Mouse (Mus musculus) hindbrain, embryonic 13.5 days (tissue): Measurements from ENCODE around the gene Dynlt1b. TPM values are rescaled to one million over a fixed set of nuclear protein-coding genes. Genes with fewer than 3 reads are reported as not detected.
A peak's percentile ranks its signal among the peaks of the same experiment; 100 is the strongest.
"Not testable (repeated sequence)": the region's sequence is repeated elsewhere in the genome, so short reads cannot be mapped to it uniquely, and the experiment has no call there.

Experiments
- ATAC-seq: fragments of 200-750 bp; cut with Nextera tagmentation; 2 replicates; pipeline ENCODE4 v1.8.0; 2017; ENCODE audit warnings: moderate TSS enrichment; ENCODE audit not compliant: low FRiP score
- H3K27ac ChIP-seq: fragments of 300-500 bp; sonication (generic); 2 replicates; pipeline ENCODE4 v1.5.1; 2015; ENCODE audit warnings: inconsistent platforms, mild to moderate bottlenecking, moderate library complexity
- H3K27me3 ChIP-seq: fragments of 300-500 bp; sonication (generic); 2 replicates; pipeline ENCODE4 v1.6.1; 2015; ENCODE audit warnings: mild to moderate bottlenecking, inconsistent platforms
- H3K36me3 ChIP-seq: fragments of 300-500 bp; sonication (generic); 2 replicates; pipeline ENCODE4 v1.6.1; 2015; ENCODE audit warnings: mild to moderate bottlenecking, inconsistent platforms
- H3K4me1 ChIP-seq: fragments of 300-500 bp; sonication (generic); replicated peaks from 2 replicates; pipeline ENCODE4 v1.6.1; 2015; ENCODE audit warnings: inconsistent platforms
- H3K4me2 ChIP-seq: fragments of 300-500 bp; sonication (generic); 2 replicates; pipeline ENCODE4 v1.6.1; 2015; ENCODE audit warnings: inconsistent platforms, mild to moderate bottlenecking, moderate library complexity
- H3K4me3 ChIP-seq: fragments of 300-500 bp; sonication (generic); 2 replicates; pipeline ENCODE4 v1.5.1; 2015; ENCODE audit warnings: mild to moderate bottlenecking, inconsistent platforms
- H3K9ac ChIP-seq: fragments of 300-500 bp; sonication (generic); 2 replicates; pipeline ENCODE4 v1.6.1; 2015; ENCODE audit warnings: mild to moderate bottlenecking, inconsistent platforms
- H3K9me3 ChIP-seq: fragments of 300-500 bp; sonication (generic); 2 replicates; pipeline ENCODE4 v1.6.1; 2016; ENCODE audit warnings: inconsistent platforms
- WGBS: fragments of 180-500 bp; shearing (Covaris S2); methylation state at CpG from one replicate; pipeline ENCODE4 v1.1.7; 2015; 5-methylcytosine and 5-hydroxymethylcytosine counted together
- polyA plus RNA-seq: library from polyadenylated mRNA; unstranded; fragments of >200 nt; fragmentation: Nextera tagmentation; extraction: Ambion mirVana; gene quantifications from 2 replicates; pipeline ENCODE4 v1.2.1, GENCODE M21; 2015

Gene Dynlt1b
- 1,230 and 1,256 TPM in 2 replicates for polyA plus RNA-seq

DNA sequence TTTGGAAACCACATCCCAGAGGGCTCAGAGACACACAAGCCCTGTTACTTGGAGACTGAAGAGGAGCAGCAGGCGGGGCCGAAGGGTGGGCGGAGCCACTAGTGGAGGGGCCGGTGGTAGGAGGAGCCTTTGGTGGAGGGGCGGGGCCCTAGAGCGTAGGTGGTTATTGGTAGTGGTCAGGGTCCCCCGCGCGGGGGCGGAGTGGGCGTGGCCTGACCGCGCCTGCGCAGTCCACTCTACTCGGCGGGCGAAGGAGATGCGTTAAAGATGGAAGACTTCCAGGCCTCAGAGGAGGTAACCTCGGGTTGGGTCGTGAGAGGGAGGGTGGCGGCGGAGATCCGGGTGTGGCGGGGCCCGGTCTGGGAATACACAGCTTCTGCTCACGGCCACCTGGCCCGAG is at the start of gene Dynlt1b:
Gene Dynlt1b (plus strand): TSS at position 168 of the 400 bp plus-strand sequence.
- under 1% methylated on average over 27 of the region's 27 CpGs for WGBS
- H3K9ac ChIP-seq = peak within 1 kb of the TSS; percentile 74
- H3K27me3 ChIP-seq, H3K9me3 ChIP-seq: not testable (repeated sequence)
- peaks cover 15% of the 10 kb centered on the region for H3K36me3 ChIP-seq
- H3K4me2 ChIP-seq = peak within 1 kb of the TSS; percentile 59
- peak; percentile 96 for ATAC-seq
- peak within 1 kb of the TSS; percentile 88 for H3K27ac ChIP-seq
- H3K4me3 ChIP-seq = peak within 1 kb of the TSS; percentile 48
- H3K4me1 ChIP-seq = peaks cover 21% of the 10 kb centered on the region

DNA sequence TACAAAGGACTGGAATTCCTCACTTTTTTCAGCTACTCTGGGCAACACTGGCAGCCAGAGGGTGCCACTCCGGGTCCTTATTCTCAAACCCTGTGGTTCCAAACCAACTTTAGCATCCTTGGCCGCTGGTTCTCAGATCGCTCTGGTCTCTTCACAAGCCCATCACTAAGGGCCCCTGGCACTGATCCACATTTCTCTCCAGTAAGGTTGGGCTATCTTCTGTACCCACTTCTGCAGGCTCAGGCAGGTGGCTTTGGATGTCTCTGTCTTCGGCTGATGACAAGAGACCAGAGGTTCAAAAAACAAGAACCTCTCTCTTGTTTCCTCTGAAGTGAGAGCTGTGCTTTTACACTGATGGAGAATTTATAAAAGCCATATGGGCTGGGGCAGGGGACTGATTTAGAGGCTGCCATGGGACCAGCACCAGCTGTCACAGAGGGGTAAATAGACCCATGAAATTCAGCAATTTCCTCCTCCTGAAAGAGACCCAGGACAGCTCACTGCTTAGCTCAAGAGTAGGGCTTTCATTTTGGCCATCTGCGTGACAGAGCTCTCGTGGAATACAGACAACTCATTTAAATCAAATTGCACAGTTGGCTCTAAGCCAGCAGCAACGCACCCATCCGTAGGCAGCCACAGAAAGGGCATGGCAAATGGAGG is 49.6 kb upstream of the Dynlt1b start:
- not testable (repeated sequence) for H3K27ac ChIP-seq, H3K9ac ChIP-seq, H3K4me1 ChIP-seq, H3K36me3 ChIP-seq, H3K4me2 ChIP-seq, H3K27me3 ChIP-seq, H3K4me3 ChIP-seq, H3K9me3 ChIP-seq
- 45% methylated on average over 1 of the region's 8 CpGs for WGBS
- peak; percentile 90 for ATAC-seq

DNA sequence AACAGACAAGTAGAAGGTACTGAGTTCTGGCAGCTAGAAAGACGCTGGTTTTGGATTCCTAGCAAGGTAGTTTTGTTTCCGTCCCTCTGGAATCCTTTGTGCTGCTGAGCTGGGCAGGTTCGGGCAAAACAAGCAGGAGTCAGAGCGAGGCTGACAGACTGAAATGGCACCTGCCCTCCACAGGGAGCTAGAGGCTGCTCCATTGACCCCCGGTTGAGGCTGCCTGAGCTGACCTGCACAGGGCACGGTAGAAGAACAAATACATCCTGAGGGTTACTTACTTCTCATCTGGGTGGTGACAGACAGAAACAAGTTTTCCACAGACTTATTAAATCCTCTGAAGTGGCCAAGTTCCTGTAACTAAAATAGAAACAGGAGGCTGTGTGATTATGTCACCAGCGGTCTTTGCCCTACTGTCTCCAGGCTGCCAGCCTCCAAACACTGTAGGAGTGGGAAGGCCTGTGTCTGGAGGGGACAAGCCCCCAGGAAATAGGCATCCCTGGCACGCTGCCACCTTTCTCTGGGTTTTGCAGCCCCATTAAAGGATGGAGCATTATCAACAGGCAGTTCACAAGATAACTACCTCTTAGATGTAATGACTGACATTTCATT is 48.7 kb upstream of the Dynlt1b start:
- H3K36me3 ChIP-seq, H3K27ac ChIP-seq, H3K4me1 ChIP-seq, H3K4me2 ChIP-seq, H3K9me3 ChIP-seq, H3K4me3 ChIP-seq, H3K9ac ChIP-seq, H3K27me3 ChIP-seq: not testable (repeated sequence)
- 0 out of 2 replicates have a peak, but pooled peaks have one; percentile 41 for ATAC-seq
- WGBS = no CpG with 5 or more reads among the region's 8 CpGs

DNA sequence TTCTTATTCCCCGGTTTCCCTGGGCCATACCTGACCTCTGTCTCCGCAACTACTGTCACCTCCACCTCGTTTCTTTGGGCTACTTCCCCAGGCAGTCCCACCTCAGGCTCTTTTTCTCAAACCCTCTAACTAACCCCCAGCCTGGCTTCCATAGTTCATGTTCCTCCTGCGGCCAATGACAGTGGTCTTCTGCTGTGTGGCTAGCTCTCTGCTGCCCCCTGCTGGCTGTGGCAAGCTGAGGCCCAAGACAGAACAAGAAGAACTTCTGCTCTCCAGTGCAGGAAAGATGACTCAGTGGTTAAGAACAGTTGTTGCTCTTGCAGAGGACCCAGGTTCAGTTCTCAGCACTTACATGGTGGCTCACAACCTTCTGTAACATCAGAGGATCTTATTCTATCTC is 43.0 kb upstream of the Dynlt1b start:
- H3K4me1 ChIP-seq, H3K27me3 ChIP-seq, H3K36me3 ChIP-seq, H3K9ac ChIP-seq, H3K9me3 ChIP-seq, H3K4me3 ChIP-seq, H3K27ac ChIP-seq, H3K4me2 ChIP-seq: not testable (repeated sequence)
- ATAC-seq = peak; percentile 70
- WGBS = no CpG with 5 or more reads among the region's 4 CpGs

DNA sequence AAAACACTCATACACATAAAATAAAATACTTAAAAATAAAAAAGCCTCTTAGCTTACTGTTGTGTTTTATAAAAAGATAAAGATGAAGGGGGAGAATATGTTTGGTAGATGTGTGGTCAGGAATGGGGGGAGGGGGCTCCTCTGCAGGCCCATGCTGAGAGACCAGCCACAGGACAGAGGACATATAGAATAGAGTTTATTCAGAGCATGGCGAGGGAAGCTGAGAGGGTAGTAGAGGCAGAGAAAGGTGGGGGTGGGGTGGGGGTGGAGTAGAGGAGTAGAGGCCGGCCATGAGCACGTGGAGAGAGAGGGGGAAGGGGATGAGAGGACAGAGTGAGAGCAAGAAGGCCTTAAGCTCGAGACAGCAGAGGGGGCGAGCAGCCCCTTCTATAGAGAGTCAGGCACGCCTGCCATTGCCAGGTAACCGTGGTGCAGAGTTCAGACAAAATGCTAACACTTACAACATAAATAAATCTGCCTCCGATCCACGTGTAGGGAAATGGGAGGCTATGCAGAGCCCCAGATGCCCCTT is 42.5 kb upstream of the Dynlt1b start:
- ATAC-seq = peak; percentile 55; the same call in 1 of the 2 replicates
- H3K9ac ChIP-seq, H3K27me3 ChIP-seq, H3K4me3 ChIP-seq, H3K9me3 ChIP-seq, H3K36me3 ChIP-seq, H3K4me2 ChIP-seq, H3K4me1 ChIP-seq, H3K27ac ChIP-seq: not testable (repeated sequence)
- WGBS = no CpG with 5 or more reads among the region's 9 CpGs

DNA sequence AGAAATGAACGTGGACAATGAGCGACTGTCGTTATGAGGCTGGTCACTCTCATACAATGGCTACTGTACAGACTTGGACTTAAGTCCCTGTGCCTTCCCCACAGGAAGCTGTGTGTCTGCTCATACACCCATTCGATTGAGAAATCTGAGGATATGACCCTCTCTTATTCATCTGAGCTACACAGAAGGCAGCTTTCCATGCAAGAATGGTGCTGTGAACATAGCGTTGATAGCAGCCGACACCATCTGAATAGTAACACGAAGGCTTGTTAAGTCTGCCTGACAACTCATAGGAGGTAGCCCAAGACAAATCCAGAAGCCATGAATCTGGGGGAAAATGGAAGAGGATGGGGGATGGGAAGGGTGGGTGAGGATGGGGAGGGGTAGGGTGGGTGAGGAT is 40.4 kb upstream of the Dynlt1b start:
- 75% methylated on average over 5 of the region's 7 CpGs for WGBS
- H3K27ac ChIP-seq, H3K4me1 ChIP-seq, ATAC-seq, H3K4me2 ChIP-seq, H3K9ac ChIP-seq, H3K4me3 ChIP-seq, H3K27me3 ChIP-seq, H3K36me3 ChIP-seq, H3K9me3 ChIP-seq: not testable (repeated sequence)

DNA sequence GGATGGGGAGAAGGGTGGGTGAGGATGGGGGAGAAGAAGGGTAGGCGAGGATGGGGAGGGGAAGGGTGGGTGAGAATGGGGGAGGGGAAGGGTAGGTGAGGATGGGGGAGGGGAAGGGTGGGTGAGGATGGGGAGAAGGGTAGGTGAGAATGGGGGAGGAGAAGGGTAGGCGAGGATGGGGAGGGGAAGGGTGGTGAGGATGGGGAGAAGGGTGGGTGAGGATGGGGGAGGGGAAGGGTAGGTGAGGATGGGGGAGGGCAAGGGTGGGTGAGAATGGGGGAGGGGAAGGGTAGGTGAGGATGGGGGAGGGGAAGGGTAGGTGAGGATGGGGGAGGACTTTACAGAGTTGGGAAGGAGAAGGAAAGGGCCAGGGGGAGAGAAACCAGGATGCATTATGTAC is 39.2 kb upstream of the Dynlt1b start:
- H3K9ac ChIP-seq, H3K4me3 ChIP-seq, H3K9me3 ChIP-seq, H3K36me3 ChIP-seq, H3K4me1 ChIP-seq, H3K27ac ChIP-seq, H3K27me3 ChIP-seq, ATAC-seq, H3K4me2 ChIP-seq: not testable (repeated sequence)
- 85% methylated on average over 2 of the region's 2 CpGs for WGBS

DNA sequence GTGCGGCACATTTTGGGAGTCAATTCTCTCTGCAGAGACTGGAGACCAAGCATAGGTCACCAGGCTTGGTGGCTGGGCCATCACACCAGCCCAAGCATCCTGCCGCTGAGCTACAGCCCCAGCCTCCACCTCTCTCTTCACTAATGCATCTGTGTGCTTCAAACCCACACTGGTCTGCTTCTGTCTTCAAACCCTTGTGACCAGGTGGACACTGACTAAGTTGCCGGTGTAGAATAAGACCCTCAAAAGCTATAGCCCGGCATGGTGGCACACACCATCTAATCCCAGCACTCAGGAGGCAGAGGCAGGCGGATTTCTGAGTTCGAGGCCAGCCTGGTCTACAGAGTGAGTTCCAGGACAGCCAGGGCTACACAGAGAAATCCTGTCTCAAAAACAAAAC is 38.2 kb upstream of the Dynlt1b start:
- not testable (repeated sequence) for ATAC-seq, H3K4me2 ChIP-seq, H3K9ac ChIP-seq, H3K4me1 ChIP-seq, H3K27me3 ChIP-seq, H3K36me3 ChIP-seq, H3K9me3 ChIP-seq, H3K4me3 ChIP-seq, H3K27ac ChIP-seq
- WGBS = 89% methylated on average over 5 of the region's 6 CpGs

DNA sequence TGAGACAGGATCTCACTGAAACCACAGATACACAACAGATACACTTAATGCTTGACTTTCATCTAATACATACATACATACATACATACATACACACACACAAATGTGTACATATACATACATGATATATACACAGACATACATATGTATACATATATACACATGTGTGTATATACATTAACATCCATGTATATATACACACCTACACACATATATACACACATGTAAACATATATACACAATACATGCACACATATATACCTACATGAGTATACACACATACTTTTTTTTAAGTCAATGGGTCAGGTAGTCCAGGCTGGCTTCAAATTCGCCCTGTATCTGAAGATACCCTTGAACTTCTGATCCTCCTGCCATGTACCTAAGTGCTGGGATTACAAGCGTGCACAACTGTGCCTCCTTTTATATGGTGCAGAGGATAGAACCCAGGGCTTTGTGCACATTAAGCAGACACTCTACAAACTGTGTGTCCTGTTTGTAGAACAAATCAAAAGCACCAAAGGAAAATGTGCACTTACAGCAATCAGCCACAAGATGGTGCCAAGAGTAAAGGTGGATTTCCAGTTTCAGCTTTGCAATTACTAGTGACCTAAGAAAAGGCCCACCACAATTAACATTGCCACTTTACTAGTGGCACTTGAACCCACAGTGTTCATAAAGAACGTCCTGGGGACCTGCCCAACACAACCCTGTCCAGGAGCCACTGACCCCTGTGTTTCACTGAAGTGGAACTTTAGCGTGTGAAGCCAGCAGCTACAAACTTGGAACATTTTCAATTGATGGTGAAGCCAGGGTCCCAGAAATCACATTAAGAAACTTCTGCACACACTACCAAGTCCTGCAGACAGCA is 37.2 kb upstream of the Dynlt1b start:
- not testable (repeated sequence) for H3K9me3 ChIP-seq, H3K4me2 ChIP-seq, H3K36me3 ChIP-seq, H3K4me1 ChIP-seq, H3K4me3 ChIP-seq, H3K27me3 ChIP-seq, H3K9ac ChIP-seq, H3K27ac ChIP-seq
- no CpG with 5 or more reads among the region's 4 CpGs for WGBS
- peak; percentile 67 for ATAC-seq

DNA sequence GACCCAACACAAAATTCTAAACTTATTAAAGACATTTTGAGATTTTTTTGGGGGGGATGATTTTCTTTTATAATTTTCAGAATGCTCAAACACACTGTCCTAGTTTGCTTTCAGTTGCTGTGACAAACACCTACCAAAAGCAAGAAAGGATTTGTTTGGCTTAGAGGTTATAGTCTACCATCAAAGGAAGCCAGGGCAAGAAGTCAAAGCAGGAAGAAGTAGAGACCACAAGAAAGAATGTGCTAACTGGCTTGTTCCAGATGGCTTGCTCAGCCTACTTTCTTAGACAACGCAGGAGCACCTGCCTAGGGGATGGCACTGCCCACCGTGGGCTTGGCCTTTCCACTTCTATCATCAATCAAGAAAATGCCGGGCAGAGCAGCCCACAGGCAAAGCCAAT is 31.8 kb upstream of the Dynlt1b start:
- not testable (repeated sequence) for H3K27me3 ChIP-seq, H3K4me3 ChIP-seq, H3K4me2 ChIP-seq, H3K27ac ChIP-seq, H3K36me3 ChIP-seq, H3K9ac ChIP-seq, H3K9me3 ChIP-seq, ATAC-seq
- H3K4me1 ChIP-seq = peaks cover 12% of the 10 kb centered on the region
- 82% methylated on average over 2 of the region's 3 CpGs for WGBS

DNA sequence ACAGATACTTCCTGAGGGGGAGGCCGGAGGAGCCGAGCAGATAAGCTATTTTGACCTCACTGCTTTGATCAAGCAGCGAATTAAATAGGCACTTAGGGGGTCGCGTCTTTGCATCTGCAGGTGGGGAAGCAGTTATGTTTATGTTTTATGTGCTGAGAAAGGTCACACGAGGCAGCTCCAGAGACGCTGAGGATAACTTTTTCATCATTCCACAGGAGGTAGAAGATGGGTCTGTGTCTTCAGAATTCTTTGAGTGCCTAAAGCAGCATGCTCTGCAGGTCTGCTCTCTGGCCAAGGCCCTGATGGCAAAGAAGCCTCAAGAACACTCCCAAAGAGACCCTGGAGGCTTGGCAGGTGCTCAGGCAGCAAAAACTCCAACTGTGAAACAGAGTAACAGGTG is 31.1 kb upstream of the Dynlt1b start:
- H3K27me3 ChIP-seq, H3K27ac ChIP-seq, H3K36me3 ChIP-seq, H3K4me2 ChIP-seq, H3K9ac ChIP-seq, ATAC-seq, H3K9me3 ChIP-seq, H3K4me3 ChIP-seq: not testable (repeated sequence)
- peaks cover 12% of the 10 kb centered on the region for H3K4me1 ChIP-seq
- 43% methylated on average over 7 of the region's 7 CpGs for WGBS

DNA sequence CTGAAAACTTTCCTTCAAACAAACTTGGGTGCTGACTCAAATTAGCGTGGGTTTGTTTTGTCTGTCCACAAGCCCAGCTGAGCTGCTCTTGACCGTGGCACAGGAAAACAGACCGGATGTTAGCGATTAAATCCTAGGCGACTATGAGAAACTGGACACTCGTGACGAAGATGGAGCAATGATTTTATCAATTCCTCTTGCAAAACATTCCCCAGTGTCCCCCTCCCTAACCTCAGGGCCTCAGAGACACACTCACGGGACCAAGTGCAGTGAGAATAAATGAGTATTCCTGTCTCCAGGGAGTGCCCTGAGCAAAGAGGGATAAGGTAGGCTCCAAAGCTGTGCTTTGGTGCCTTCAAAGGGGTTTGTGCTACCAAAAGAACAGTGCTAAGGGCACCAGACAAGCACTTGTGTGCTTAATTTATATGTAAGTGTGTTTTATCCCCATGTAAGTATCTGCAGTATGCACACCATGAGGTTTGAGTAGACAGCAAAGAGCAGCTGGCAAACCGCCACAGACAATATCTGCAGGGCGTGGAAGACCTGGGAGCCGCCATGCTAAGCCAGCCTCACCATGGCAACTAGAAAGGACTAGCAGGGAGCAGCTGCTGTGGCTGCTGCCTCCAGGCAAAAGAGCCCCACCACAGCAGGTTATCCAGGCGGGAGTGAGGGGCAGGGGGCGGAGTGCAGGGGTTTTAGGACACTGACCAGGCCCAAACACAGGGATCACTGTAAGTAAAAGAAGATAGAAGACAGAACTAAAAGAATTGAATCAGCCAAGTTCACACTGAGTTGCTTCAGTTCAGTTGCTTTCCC is 30.4 kb upstream of the Dynlt1b start:
- H3K4me1 ChIP-seq = peaks cover 12% of the 10 kb centered on the region
- not testable (repeated sequence) for H3K36me3 ChIP-seq, H3K4me3 ChIP-seq, H3K27me3 ChIP-seq, H3K9ac ChIP-seq, H3K9me3 ChIP-seq
- 15% methylated on average over 8 of the region's 13 CpGs for WGBS
- peak overlapping the region; percentile 13; the same call in 1 of the 2 replicates for H3K4me2 ChIP-seq
- H3K27ac ChIP-seq = peak overlapping the region; percentile 89
- ATAC-seq = peak; percentile 84
